Mouse (Mus musculus) olfactory bulb, adult 2 months (tissue): Measurements from ENCODE around the gene Pemt. TPM values are rescaled to one million over a fixed set of nuclear protein-coding genes. Genes with fewer than 3 reads are reported as not detected.

Experiments used
- H3K27ac ChIP-seq: fragments of 200-500 bp; 2 replicates; pipeline ENCODE4 v1.5.1; 2012; ENCODE audit warnings: low read depth, low read length; ENCODE audit not compliant: insufficient read depth
- H3K4me1 ChIP-seq: fragments of 200-500 bp; 2 replicates; pipeline ENCODE4 v1.6.1; 2012; ENCODE audit warnings: low read length; ENCODE audit not compliant: control insufficient read depth, insufficient read depth
- H3K4me3 ChIP-seq: fragments of 200-500 bp; 2 replicates; pipeline ENCODE4 v1.5.1; 2012; ENCODE audit warnings: mild to moderate bottlenecking, low read depth, low read length, moderate library complexity; ENCODE audit not compliant: insufficient read depth
- CTCF ChIP-seq: fragments of 200-500 bp; IDR thresholded peaks from 2 replicates; pipeline ENCODE4 v1.5.1; 2012; ENCODE audit warnings: low read depth, mild to moderate bottlenecking, low read length, moderate library complexity; ENCODE audit not compliant: insufficient read depth
- POLR2A ChIP-seq: fragments of 200-500 bp; IDR thresholded peaks from 2 replicates; pipeline ENCODE4 v1.6.1; 2012; ENCODE audit warnings: mild to moderate bottlenecking, low read depth, low read length, moderate library complexity; ENCODE audit not compliant: insufficient read depth
- WGBS: fragments of 180-500 bp; shearing (Covaris S2); methylation state at CpG from one replicate; pipeline ENCODE4 v1.1.7; 2018; 5-methylcytosine and 5-hydroxymethylcytosine counted together
- polyA plus RNA-seq: library from polyadenylated mRNA; stranded (reverse); fragments of >200 nt; gene quantifications from 2 replicates; pipeline ENCODE4 v1.2.4, GENCODE M21; 2012; ENCODE audit warnings: low replicate concordance; ENCODE audit not compliant: missing spikeins, insufficient read depth, insufficient read length

Pemt gene
- polyA plus RNA-seq, result not detected in 2 replicates

GRCm38 (mm10) chr11:60046058-60046735 lies at the start of gene Pemt:
Pemt (minus strand) TSS chr11:60046489.
- H3K27ac ChIP-seq, result 0 out of 2 replicates have a peak within 1 kb of the TSS, but pooled peaks have one; percentile 22
- WGBS, result under 1% methylated on average over 44 of the region's 44 CpGs
- peak; percentile 65 for TF ChIP-seq POLR2A
- TF ChIP-seq CTCF, result no peak
- peak within 1 kb of the TSS; percentile 57 for H3K4me3 ChIP-seq
- H3K4me1 ChIP-seq, result no peaks in the 10 kb centered on the region

- TF ChIP-seq CTCF (no peak), POLR2A (no peak)
- Histone ChIP-seq H3K4me3 (no peak overlapping the region), H3K4me1 (peaks cover 17% of the 10 kb centered on the region), H3K27ac (no peak overlapping the region)
- 71% methylated on average over 9 of the region's 9 CpGs for WGBS
Measured at GRCm38 (mm10) chr11:60094909-60095810, 48.9 kb upstream of the Pemt start.

GRCm38 (mm10) chr11:60093984-60094587 lies 47.8 kb upstream of the Pemt start:
- Histone ChIP-seq H3K4me3 (no peak overlapping the region), H3K4me1 (peaks cover 17% of the 10 kb centered on the region), H3K27ac (no peak overlapping the region)
- TF ChIP-seq POLR2A (no peak), CTCF (no peak)
- 47% methylated on average over 7 of the region's 7 CpGs for WGBS

GRCm38 (mm10) chr11:60093227-60093626 lies 46.9 kb upstream of the Pemt start:
- Histone ChIP-seq H3K27ac (no peak overlapping the region), H3K4me1 (peaks cover 17% of the 10 kb centered on the region), H3K4me3 (no peak overlapping the region)
- TF ChIP-seq POLR2A (no peak), CTCF (no peak)

GRCm38 (mm10) chr11:60091422-60091761 lies 45.1 kb upstream of the Pemt start:
- H3K4me3 ChIP-seq, result no peak overlapping the region
- H3K4me1 ChIP-seq, result peaks cover 17% of the 10 kb centered on the region
- no peak overlapping the region for H3K27ac ChIP-seq
- WGBS, result 62% methylated on average over 7 of the region's 7 CpGs
- no peak for TF ChIP-seq CTCF
- TF ChIP-seq POLR2A, result no peak

GRCm38 (mm10) chr11:60090696-60091421 lies 44.6 kb upstream of the Pemt start:
- no peak overlapping the region for H3K27ac ChIP-seq
- WGBS, result 58% methylated on average over 5 of the region's 5 CpGs

GRCm38 (mm10) chr11:60088947-60089346 lies 42.7 kb upstream of the Pemt start:
- Histone ChIP-seq H3K4me3 (no peak overlapping the region), H3K4me1 (peaks cover 12% of the 10 kb centered on the region), H3K27ac (no peak overlapping the region)
- TF ChIP-seq CTCF (no peak), POLR2A (no peak)
- WGBS, result 49% methylated on average over 4 of the region's 4 CpGs

More at GRCm38 (mm10) chr11:60090696-60091421, 44.6 kb upstream of the Pemt start:
- Histone ChIP-seq H3K4me1 (peaks cover 17% of the 10 kb centered on the region), H3K4me3 (no peak overlapping the region)
- TF ChIP-seq POLR2A (no peak), CTCF (no peak)

- Histone ChIP-seq H3K4me3 (no peak overlapping the region), H3K4me1 (peaks cover 8% of the 10 kb centered on the region), H3K27ac (no peak overlapping the region)
- WGBS, result 78% methylated on average over 1 of the region's 1 CpGs
- no peak for TF ChIP-seq CTCF
- TF ChIP-seq POLR2A, result no peak
Measured at GRCm38 (mm10) chr11:60086676-60087075, 40.4 kb upstream of the Pemt start.

GRCm38 (mm10) chr11:60084589-60084988 lies 38.3 kb upstream of the Pemt start:
- Histone ChIP-seq H3K4me1 (no peaks in the 10 kb centered on the region), H3K4me3 (no peak overlapping the region), H3K27ac (no peak overlapping the region)
- TF ChIP-seq CTCF (no peak), POLR2A (no peak)
- WGBS, result 45% methylated on average over 2 of the region's 2 CpGs
